Mouse (Mus musculus) granulocyte monocyte progenitor cell, adult 5-6 weeks (primary cell): ENCODE results near the gene Cerkl. TPM values are rescaled to one million over a fixed set of nuclear protein-coding genes. Genes with fewer than 3 reads are reported as not detected.

Experiments used
- ATAC-seq: replicated peaks from 2 replicates; pipeline ENCODE4 v1.8.0; 2016; ENCODE audit warnings: mild to moderate bottlenecking, moderate TSS enrichment, inconsistent platforms; ENCODE audit not compliant: poor library complexity, severe bottlenecking
- total RNA-seq, 2 experiments: library from RNA; stranded (forward) in 1 of 2; stranded (reverse) in 1 of 2; fragments of 200-712, 200-1000 nt in 1 of 2; fragments of >200 nt in 1 of 2; fragmentation: Nextera tagmentation in 1 of 2; gene quantifications; 2 replicates each; pipeline ENCODE4 v1.2.3; 2014 to 2017

Gene Cerkl
- total RNA-seq, 2 experiments from 2014 or later: 10.4 to 11.2 TPM

DNA sequence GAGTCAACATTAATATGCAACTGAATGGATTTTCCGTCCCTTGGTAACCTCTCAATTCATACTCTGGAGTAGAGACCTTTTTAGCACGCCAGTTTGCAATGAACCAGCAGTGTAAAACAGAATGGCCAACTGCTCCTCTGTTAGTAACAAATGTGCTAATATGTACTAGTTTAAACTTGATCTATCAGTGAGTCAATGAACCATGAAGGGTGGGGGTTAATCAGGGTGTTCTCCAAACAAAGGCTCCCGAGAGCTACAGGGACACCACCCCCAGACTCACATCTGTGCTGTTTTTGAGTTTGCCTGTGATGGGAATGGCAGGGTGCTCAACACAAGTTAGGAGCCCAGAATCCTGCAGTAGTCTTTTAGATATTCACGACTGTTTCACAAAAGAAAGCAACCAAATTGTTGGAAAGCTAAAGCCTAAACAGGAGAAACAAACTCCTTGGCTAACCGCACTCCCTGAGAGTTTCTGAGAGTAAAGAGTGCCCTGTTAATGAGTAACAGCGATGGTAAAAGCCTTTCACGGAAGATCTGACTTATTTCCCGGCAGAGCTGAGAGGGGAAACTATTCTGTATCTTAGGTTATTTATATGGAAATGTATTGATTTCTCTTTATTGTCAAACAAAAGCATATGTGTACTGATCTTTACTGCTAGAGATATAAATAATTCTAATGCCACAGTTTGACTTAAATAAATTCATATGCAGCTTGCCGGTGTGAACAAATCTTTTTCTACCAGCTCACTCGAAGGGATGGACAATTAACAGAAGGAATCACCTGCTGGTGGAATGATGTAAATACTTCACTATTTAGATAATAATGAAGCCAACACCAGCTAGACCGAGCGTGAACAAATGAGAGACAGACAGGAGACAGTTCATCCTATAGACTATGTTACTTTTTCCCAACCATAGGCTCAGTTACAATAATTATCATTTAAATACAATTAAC is 77.2 kb downstream of the Cerkl start:
- ATAC-seq: no peak

DNA sequence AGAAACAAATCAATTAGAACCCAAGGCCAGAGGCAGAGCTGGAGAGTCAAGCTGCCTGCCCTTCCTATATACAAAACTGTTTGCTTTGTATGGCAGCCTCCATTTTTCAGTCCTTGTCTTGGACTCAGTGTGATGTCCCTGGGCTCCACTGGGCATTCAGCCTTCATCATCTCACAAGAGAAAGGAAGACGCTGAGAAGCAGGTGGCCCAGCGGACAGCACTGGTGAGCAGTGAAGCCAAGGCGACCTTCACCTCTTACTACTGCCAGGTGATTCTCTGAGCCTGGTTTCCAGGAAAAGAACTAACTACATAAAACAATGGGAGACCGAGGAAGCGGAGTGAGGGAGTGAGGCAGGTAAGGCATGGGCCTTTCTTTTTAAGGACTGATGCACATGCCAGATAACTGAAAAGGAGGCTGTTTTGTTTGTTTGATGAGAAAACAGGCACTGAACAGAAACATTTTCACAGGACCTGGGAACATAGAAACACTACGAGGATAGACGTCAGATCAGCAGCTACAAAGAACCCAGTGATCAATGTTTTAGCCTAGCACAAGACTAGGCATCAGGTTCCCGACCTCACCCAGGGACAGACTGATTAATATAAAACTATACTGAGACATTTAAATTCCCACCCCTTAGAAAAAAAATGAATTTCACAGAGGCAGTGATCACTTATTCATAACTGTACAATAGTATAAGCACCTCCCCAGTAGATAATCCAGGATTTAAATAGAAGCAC is 78.1 kb downstream of the Cerkl start:
- no peak for ATAC-seq

DNA sequence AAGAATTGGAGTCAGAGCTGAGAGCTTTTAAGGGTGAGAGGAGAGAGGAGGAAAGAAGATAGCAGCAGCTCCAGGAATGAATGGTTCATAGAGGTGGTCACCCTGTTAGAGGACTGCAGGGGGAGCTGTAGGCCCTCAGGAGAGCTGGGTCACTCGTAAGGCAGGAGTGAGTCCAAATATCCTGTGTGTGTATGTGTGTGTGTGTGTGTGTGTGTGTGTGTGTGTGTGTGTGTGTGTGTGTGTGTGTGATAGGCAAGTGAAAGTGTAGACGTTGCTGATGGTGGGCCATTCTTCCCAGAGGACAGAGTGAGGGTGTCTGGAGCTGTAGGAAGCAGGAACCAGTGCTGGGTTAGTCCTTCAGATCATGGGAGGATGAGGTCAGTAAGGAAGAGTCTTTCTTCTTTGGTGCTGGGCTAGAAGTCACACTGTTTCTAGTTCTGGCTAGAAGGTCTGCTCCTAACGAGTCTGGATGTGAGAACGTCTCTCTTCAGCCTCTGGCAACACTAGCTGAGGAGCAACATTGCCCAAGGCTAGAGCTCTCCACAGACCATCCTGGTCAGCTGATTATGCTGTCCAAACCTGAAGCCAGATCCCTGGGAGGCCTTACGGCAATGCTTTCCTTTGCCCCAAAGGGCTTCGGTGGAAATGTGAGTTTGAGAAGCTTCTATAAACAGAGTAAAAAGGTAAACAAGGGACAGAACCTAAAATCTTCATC is 83.9 kb downstream of the Cerkl start:
- peak; percentile 77 for ATAC-seq

DNA sequence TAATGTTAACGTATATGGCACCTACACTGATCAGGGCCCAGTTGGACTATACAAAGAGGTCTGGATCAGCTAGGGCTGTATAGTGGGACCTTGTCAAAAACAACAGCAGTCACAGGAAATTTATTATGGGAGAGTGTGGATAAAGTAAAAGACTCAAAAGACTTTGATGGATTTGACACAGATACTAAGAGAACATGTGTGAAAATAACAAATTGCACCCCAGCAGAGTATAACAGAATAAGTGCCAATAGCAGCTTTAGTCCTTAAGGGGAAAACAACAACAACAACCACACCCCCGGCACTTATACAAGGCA is 84.5 kb downstream of the Cerkl start:
- no peak for ATAC-seq

DNA sequence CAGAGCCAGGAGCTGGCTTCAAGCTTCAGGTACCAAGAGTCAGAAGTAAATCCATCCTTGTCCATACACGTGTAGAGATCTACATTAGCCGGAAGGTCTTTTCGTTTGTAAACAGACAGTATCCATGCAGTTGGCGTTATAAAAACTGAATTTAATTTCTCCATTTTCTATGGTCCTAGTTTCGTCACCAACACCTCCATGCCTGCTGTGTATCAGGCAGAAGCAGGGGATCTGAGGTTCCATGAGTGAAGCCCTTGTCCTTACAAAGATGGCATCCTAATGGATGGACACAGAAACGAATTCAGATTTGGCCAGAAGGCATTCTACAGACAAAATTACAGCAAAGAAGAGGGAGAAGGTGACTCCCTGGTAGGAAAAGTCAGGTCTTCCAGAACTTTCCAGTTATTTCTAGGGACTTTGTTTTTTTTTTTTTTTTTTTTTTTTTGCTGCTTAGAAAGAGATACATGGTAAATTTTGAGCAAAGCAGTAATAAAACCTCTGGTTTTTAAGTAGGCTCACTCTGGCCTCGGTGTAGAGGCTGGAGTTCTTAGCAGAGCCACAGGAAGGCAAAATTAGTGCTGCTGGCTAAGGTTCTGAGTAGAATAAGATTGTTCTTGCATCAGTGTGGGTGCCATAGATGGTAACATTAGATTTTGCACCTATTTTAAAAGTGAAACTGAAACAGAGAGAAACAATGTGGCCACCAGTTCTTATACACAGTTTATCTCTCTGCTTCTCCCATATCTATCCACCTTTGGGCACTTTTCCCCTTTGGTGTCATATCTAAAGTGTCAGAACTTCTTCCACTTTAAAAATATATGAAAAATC is 85.0 kb downstream of the Cerkl start:
- no peak for ATAC-seq

DNA sequence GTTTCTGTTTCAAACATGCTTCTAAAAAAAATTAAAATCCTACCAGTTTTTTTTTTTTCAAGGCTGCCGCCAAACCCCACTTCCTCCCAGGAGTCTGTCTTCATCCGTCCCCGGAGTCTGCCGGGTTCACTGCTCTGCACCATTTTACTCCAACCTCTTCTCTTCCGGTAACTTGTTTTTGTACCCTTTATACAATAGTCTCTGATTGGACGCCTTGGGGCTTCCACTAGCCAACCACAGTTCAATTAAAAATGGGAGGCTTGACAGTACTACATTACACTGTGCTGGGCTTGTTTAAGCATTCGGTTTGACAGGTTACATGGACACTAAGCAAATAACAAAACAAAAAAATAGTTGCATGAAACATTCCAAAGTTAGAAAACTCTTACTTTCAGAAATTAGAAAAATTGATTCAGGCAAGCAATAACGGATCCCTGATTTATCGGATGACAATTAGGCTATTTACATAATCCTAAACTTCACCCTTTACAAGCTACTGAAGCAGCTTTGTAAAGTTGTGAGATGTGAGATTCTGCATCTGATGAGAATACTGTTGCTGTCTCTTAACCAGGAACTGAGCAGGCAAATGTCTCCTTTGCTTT is 85.8 kb downstream of the Cerkl start:
- ATAC-seq: peak; percentile 86

DNA sequence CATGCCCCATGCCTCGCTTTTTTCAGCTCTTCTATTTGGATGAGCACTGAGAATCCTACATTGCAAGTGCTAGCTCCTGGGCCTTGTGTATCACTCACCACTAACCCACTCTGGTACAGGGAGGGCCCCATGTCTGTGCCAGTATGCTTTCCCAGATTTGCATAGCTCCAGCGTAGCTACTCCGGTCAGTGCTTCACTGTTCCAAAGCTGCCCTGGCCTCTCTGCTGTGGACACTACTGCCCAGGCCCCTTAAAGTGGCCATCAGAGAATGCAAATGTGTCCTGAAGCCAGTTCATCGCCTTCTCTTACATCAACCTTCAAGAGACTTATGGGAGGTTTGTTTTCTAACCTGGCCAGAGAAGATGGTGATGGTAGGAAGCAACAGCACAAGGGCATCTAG is 86.7 kb downstream of the Cerkl start:
- ATAC-seq: no peak

DNA sequence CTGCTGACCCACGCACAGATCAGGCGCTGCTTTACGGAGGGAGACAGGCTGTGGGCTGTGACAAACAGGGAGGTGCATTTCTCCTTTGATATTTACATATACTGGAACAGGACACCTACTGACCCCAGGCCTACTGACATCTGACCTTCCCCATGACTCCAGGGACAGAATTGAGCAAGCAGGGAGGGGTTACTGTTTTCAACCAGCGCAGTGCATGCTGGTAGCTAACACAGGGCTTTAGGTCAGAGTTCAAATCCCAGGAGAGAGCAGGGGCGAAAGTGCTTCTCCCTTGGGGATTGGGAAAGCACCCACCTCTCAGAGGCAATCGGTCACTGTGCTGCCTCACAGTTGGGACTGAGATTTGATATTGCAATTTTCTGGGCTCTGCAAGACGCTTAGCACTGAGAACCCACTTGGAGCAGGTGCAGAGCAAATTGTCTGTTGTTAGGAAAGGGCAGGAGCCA is 87.5 kb downstream of the Cerkl start:
- ATAC-seq: no peak

DNA sequence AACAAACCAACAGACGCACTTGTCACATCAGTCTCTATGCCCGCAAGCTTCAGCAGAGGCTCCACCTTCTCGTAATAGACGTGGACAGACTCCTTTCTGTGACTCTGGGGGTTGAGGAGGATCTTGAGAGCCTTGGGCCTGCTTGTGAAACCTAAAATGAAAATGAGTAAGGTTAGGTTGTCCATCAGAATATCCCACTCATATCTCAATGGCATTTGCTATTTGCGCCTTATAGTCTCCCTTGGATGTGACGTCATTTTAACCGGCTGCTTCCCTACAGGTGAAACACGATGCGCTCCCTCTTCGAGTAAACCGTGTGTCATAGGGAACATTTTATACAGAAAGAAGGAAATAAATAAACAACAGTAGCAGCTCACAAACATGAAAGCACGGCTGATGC is 87.9 kb downstream of the Cerkl start:
- no peak for ATAC-seq

DNA sequence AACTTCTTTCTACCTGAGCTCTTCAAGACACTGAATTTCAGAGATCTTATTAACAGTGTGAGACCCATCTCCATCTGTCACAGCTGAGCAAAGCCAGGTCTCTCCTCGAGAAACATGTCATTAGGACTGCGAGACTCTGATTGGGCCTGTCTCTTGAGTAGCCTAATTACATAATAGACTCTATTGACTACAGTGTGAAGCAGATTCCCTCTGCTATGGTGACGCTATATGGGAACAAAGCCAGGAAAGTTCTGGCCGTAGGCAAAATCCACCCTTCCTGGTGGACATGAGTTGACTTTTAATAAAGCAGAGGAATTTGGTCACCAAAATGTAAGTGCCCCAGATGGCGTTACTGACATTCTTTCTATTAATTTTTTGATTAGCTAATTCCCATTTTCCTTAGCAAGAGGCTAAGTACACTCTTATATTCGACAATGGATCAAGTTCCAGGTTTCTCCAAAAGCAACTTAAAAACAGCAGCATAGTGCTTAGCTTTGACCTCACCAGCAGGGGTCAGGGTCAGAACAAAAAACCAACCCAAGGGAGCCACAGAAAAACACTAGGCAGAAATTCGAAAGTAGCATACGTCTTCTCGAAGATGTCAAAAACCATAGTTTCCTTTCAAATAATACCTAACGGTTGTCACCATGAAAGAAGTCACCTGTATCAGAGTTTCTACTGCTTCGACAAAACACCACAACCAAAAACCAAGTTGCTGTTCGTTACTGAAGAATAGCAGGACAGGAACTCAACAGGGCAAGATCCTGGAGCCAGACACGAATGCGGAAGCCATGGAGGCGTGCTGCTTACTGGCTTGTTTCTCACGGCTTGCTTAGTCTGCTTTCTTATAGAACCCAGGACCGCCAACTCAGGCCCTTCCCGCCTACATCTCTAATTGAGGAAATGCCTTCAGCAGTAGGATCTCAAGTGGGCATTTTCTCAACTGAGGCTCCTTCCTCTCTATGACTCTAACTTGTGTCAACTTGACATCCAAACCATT is 88.8 kb downstream of the Cerkl start:
- ATAC-seq: no peak

DNA sequence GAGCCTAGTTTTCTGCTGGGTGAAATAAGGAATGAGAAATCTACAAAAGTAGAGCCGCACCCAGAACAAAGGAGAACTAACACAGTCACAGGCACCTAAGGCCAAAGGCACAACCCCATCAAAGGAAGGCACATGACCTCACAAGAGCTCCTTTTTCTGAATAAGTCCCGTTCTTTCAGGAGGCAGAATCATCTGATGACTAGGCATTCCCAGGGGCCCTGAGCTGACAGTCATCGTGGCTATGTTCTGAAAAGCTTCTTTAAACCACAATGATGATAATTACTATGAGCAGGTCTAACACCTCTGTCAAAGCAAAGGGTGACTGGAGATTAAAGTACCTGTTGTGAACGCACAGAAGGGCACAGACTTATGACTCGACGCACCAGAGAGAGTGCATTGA is 92.7 kb downstream of the Cerkl start:
- no peak for ATAC-seq

DNA sequence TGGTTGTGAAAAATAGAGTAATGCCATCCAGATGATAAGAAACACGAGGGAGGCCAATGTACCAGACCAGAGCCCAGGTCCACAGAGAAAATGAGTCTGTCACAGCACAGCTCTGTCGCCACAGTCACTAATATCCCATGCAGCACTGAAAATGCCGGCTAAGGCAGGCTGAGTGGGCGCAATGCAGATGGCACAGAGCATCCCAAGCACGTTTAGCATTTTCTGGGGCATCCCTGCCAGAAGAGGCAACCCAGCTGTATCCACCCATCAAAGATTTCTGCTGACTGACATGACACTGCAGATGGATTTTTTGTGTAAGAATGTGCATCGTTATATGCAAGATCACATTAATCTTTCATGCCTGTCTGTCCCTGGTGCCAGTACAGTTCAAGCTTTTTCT is 94.6 kb downstream of the Cerkl start:
- ATAC-seq: no peak

DNA sequence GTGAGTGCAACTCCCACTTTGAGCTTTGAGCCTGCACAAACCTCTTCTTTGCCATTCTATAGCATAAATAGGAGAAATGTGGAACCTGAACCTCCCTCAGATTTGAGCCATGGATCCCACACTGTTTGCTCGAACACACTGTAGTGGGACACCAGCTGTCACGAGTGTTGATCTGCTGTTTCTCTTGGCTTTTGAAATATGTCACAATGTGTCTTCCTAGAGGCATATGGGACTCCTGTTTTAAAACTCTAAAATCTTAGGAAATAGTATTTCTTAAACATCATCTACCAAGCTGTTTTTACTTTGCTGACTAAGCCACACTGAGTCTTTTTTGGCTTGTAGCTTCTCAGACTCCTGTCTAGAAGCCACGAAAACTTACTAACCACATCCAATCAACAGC is 98.8 kb downstream of the Cerkl start:
- ATAC-seq: no peak

DNA sequence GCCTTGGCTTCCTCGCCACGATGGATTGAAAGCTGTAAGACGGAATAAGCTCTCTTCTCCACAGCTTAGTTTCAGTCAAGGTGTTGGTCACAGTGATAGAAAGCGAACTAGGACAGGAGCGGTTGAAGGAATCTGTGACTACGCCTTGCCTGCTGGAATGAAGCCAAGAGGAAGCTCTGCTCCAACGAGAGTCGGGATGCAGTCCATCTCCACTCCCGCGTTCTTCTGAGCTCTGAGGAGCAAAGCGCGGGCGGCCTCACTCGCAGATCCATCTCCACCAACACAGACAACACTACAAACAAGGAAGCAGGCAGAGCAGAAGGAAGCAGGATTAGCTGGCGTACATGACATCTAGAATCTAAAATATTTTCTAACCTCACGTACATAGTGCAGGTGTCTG is 101.8 kb downstream of the Cerkl start:
- ATAC-seq: no peak

DNA sequence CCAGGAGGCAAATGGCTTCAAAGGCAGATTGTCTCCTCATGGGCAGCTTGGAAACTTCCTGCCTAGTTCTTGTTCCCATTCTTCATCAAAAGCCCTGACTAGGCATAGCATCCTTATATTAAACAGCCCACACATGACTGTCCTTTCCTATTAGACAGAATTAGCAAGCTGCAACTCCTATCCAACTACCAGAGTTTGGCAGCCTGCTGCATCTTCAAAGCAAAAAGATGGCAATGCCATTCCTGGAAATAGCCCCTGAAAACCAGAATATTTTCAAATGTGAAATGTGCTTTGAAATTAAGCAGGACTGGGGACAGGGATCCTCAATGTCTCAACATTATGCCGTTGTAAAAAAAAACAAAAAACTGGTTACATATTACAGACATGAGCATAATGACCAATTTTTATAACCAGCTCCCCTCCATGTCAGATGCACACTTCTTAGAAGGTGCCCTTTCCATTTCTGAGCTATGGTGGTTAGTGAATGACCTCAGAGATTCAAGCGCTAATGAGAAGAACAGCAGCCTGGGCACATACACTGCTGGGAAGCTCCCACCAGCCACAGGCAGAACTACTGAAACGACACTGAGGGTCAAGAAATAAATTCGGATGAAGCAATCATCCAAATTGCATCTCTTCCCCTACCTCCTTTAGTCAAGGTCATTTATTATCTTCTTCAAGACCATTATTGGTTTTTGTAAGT is 104.3 kb downstream of the Cerkl start:
- no peak for ATAC-seq

DNA sequence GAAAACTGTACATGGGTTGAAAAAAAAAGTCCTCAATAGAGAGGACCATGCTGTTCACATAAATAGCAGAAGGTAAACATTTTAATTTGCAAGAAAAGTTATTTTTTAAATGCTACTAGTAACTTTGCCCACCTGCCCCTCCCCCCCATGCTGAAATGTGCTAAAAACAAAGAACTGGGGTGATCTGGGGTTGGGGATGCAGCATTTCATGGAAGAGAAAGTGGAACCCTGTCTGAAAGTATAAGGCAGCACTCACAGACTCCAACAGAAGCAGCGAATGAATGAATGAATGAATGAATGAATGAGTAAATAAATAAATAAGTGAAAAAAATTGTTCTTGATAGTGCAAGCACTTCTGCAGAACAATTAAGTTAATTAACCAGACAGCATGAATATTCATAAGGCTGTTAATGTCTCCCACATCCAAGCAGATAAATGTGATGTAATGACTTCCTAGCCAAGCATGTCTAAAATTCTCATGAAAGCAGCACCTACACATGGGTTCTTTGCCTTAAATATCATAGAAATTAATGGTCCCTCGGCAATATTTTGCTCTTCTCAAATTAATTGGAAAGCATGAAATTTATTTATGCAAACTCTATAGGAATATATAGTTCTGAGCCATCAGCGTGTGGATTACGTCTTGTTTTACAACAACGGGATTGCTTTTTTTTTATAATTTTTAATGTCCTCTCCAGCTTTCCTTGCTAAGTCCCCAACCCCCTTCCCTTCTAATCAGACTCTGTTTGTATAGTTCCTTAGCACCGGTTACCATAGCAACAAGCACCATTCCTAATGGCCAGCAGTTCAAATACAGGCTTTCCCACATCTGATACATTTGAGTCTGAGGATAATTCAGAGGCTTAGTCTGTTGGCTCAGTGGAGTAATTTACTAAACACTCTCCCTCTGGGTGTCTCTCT is 105.1 kb downstream of the Cerkl start:
- no peak for ATAC-seq

DNA sequence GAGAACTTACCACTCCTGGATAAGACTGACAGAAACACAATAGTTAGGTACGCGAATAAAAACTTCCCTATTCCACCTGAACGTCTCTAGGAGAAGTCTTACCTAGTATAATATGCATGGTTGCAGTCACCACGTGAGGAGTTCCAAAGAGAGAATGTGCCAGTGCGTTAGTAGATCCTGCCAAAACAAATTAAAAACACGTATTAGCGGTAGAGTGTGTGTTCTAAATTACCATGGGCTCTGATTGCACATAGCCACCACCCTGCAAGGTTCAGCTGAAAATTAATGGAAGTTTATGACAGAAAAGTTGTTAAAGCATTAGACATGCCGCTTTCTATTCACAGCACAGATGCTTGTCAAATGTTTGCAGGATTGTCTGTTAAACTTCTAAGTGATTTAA is 113.5 kb downstream of the Cerkl start:
- no peak for ATAC-seq
